Mouse (Mus musculus): Measurements from ENCODE around the gene Cpne7. TPM values are rescaled to one million over a fixed set of nuclear protein-coding genes. Genes with fewer than 3 reads are reported as not detected.

The Cpne7 gene
- total RNA-seq, 1 experiment from 2014 or later: 6.4 TPM

Small RNAs within 50 kb of the gene (microRNA-seq; reads per million reads assigned to microRNA genes)
- gene Mir7079 (0 reads per million in 2 experiments), gene Mir7080 (0 to 0.34 reads per million in 2 experiments)

Other genes with a start within 250 kb of the Cpne7 start
- gene Ankrd11, start 75.1 kb upstream of the Cpne7 start, total RNA-seq (2021): 111 TPM in 2 replicates
- 91.5 and 97.5 TPM in 2 replicates for gene Spg7, start 54.4 kb upstream of the Cpne7 start, total RNA-seq (2021)
- 560 and 633 TPM in 2 replicates for gene Rpl13, start 15.0 kb upstream of the Cpne7 start, total RNA-seq (2021)
- gene Sult5a1, start 40.9 kb downstream of the Cpne7 start, total RNA-seq (2021): 5.3 and 5.5 TPM in 2 replicates
- gene Dpep1, start 68.9 kb downstream of the Cpne7 start, total RNA-seq (2021): 30.1 and 32.6 TPM in 2 replicates
- 79.0 and 97.8 TPM in 2 replicates for gene Chmp1a, start 95.4 kb downstream of the Cpne7 start, total RNA-seq (2021)
- 3.3 and 4.0 TPM in 2 replicates for gene Spata33, start 95.5 kb downstream of the Cpne7 start, total RNA-seq (2021)
- gene Cdk10, start 107.5 kb downstream of the Cpne7 start, total RNA-seq (2021): 68.7 and 78.2 TPM in 2 replicates
- gene Spata2l, start 118.9 kb downstream of the Cpne7 start, total RNA-seq (2021): 15.6 and 17.9 TPM in 2 replicates
- gene Zfp276, start 136.8 kb downstream of the Cpne7 start, total RNA-seq (2021): 32.3 and 33.0 TPM in 2 replicates
- gene Vps9d1, start 137.0 kb downstream of the Cpne7 start, total RNA-seq (2021): 25.2 and 36.7 TPM in 2 replicates
- gene Fanca, start 201.2 kb downstream of the Cpne7 start, total RNA-seq (2021): 6.6 and 15.5 TPM in 2 replicates
- gene Spire2, start 215.3 kb downstream of the Cpne7 start, total RNA-seq (2021): 1.7 and 2.2 TPM in 2 replicates

Measured in adrenal gland, postnatal 25 days (tissue).